Mouse (Mus musculus): ENCODE results near the gene Spata22.

GRCm38 (mm10) chr11:73329442-73329841 is at the start of gene Spata22, which contains the start of the genes Aspa and Gm49340:
- TF ChIP-seq POLR2A (IDR thresholded peaks at IDR 0.05; ENCODE audit: borderline replicate concordance, extremely low read depth, low read depth, low read length) (no peak), CTCF (IDR thresholded peaks at IDR 0.05; ENCODE audit: insufficient read depth, low read length) (no peak)

Data from lung, adult 2 months (tissue).